Mouse (Mus musculus) forebrain, embryonic 14.5 days (tissue): ENCODE data around the gene Mif. TPM values are rescaled to one million over a fixed set of nuclear protein-coding genes. Genes with fewer than 3 reads are reported as not detected.

Experiments used
- ATAC-seq: fragments of 200-750 bp; cut with Nextera tagmentation; 2 replicates; pipeline ENCODE4 v1.8.0; 2017; ENCODE audit warnings: mild to moderate bottlenecking, moderate library complexity
- DNase-seq: peaks from one replicate; pipeline ENCODE4 v3.0.0-alpha.2; 2015; ENCODE audit warnings: low spot score
- H3K27ac ChIP-seq: fragments of 300-500 bp; sonication (generic); 2 replicates; pipeline ENCODE4 v1.5.1; 2014; ENCODE audit warnings: low read depth, mild to moderate bottlenecking, control low read depth, low read length, moderate library complexity
- H3K27me3 ChIP-seq: fragments of 300-500 bp; sonication (generic); replicated peaks from 2 replicates; pipeline ENCODE4 v1.6.1; 2014; ENCODE audit warnings: low read length, control low read depth, mixed read lengths; ENCODE audit not compliant: control insufficient read depth, insufficient read depth
- H3K36me3 ChIP-seq: fragments of 300-500 bp; sonication (generic); 2 replicates; pipeline ENCODE4 v1.6.1; 2014; ENCODE audit warnings: low read length, control low read depth; ENCODE audit not compliant: control insufficient read depth, insufficient read depth
- H3K4me1 ChIP-seq: fragments of 300-500 bp; sonication (generic); 2 replicates; pipeline ENCODE4 v1.6.1; 2014; ENCODE audit warnings: antibody characterized with exemption, low read length, control low read depth; ENCODE audit not compliant: control insufficient read depth, insufficient read depth
- H3K4me2 ChIP-seq: fragments of 300-500 bp; sonication (generic); 2 replicates; pipeline ENCODE4 v1.6.1; 2014; ENCODE audit warnings: mild to moderate bottlenecking, control low read depth, low read length
- H3K4me3 ChIP-seq: fragments of 300-500 bp; sonication (generic); 2 replicates; pipeline ENCODE4 v1.5.1; 2014; ENCODE audit warnings: low read depth, low read length, control low read depth
- H3K9ac ChIP-seq: fragments of 300-500 bp; sonication (generic); 2 replicates; pipeline ENCODE4 v1.6.1; 2014; ENCODE audit warnings: mild to moderate bottlenecking, low read length, control low read depth, moderate library complexity
- H3K9me3 ChIP-seq: fragments of 300-500 bp; sonication (generic); replicated peaks from 2 replicates; pipeline ENCODE4 v1.6.1; 2016; ENCODE audit warnings: low read length, control low read depth, mixed read lengths; ENCODE audit not compliant: control insufficient read depth
- WGBS: fragments of 180-500 bp; shearing (Covaris S2); extraction: QIAGEN DNeasy Blood & Tissue Kit; methylation state at CpG from one replicate; pipeline ENCODE4 v1.1.7; 2014; 5-methylcytosine and 5-hydroxymethylcytosine counted together
- polyA plus RNA-seq: library from polyadenylated mRNA; unstranded; fragments of >200 nt; fragmentation: Nextera tagmentation; extraction: Ambion mirVana; gene quantifications from 2 replicates; pipeline ENCODE4 v1.2.1, GENCODE M21; 2014

Mif gene
- polyA plus RNA-seq, 1 experiment from 2014 or later: 2,306 TPM

- ATAC-seq (peak; percentile 37; the same call in 1 of the 2 replicates), DNase-seq (peak; percentile 52)
- H3K4me2 ChIP-seq: no peak overlapping the region
- H3K27me3 ChIP-seq: no peaks in the 10 kb centered on the region; the same call in 1 of the 2 replicates
- no peak overlapping the region for H3K9ac ChIP-seq
- no peak overlapping the region for H3K27ac ChIP-seq
- H3K36me3 ChIP-seq: no peaks in the 10 kb centered on the region
- no peaks in the 10 kb centered on the region for H3K4me1 ChIP-seq
- no peak overlapping the region for H3K4me3 ChIP-seq
- H3K9me3 ChIP-seq: no peaks in the 10 kb centered on the region
Observed at GRCm38 (mm10) chr10:75828500-75828931, 31.5 kb downstream of the Mif start.

- H3K4me1 ChIP-seq: no peaks in the 10 kb centered on the region
- H3K9me3 ChIP-seq: no peaks in the 10 kb centered on the region
- H3K27me3 ChIP-seq: no peaks in the 10 kb centered on the region; the same call in 1 of the 2 replicates
- H3K27ac ChIP-seq: no peak overlapping the region
- H3K4me2 ChIP-seq: no peak overlapping the region
- DNase-seq (no peak), ATAC-seq (no peak)
- H3K9ac ChIP-seq: no peak overlapping the region
- H3K4me3 ChIP-seq: no peak overlapping the region
- H3K36me3 ChIP-seq: no peaks in the 10 kb centered on the region
- 95% methylated on average over 4 of the region's 4 CpGs for WGBS
Observed at GRCm38 (mm10) chr10:75827668-75828360, 32.2 kb downstream of the Mif start.

GRCm38 (mm10) chr10:75824530-75824929, 35.5 kb downstream of the Mif start:
- 91% methylated on average over 4 of the region's 4 CpGs for WGBS
- H3K9ac ChIP-seq: no peak overlapping the region
- H3K27me3 ChIP-seq: no peaks in the 10 kb centered on the region

GRCm38 (mm10) chr10:75823782-75824181, 36.3 kb downstream of the Mif start:
- H3K9ac ChIP-seq: no peak overlapping the region
- no peaks in the 10 kb centered on the region for H3K36me3 ChIP-seq
- H3K4me3 ChIP-seq: no peak overlapping the region
- H3K27me3 ChIP-seq: no peaks in the 10 kb centered on the region
- WGBS: 88% methylated on average over 1 of the region's 1 CpGs
- H3K4me1 ChIP-seq: no peaks in the 10 kb centered on the region
- no peak for ATAC-seq
- H3K4me2 ChIP-seq: no peak overlapping the region
- no peak for DNase-seq
- no peaks in the 10 kb centered on the region for H3K9me3 ChIP-seq
- no peak overlapping the region for H3K27ac ChIP-seq

More at GRCm38 (mm10) chr10:75824530-75824929, 35.5 kb downstream of the Mif start:
- no peaks in the 10 kb centered on the region for H3K9me3 ChIP-seq
- no peak overlapping the region for H3K4me2 ChIP-seq
- H3K4me3 ChIP-seq: no peak overlapping the region
- DNase-seq: no peak
- no peaks in the 10 kb centered on the region for H3K36me3 ChIP-seq
- no peak overlapping the region for H3K27ac ChIP-seq
- ATAC-seq: no peak
- H3K4me1 ChIP-seq: no peaks in the 10 kb centered on the region

- Histone ChIP-seq H3K4me1 (no peaks in the 10 kb centered on the region), H3K27ac (no peak within 1 kb of the TSS), H3K4me3 (no peak within 1 kb of the TSS), H3K9ac (no peak within 1 kb of the TSS), H3K9me3 (no peaks in the 10 kb centered on the region), H3K27me3 (no peaks in the 10 kb centered on the region), H3K36me3 (no peaks in the 10 kb centered on the region), H3K4me2 (no peak within 1 kb of the TSS)
- 93% methylated on average over 2 of the region's 2 CpGs for WGBS
- DNase-seq (no peak), ATAC-seq (no peak)
Observed at GRCm38 (mm10) chr10:75822443-75822842, 37.6 kb downstream of the Mif start, which contains the start of gene Gstt4. Gene Gstt4 (minus strand): TSS chr10:75822543.

GRCm38 (mm10) chr10:75819882-75820281, 40.2 kb downstream of the Mif start:
- 82% methylated on average over 5 of the region's 5 CpGs for WGBS
- H3K4me1 ChIP-seq: no peaks in the 10 kb centered on the region
- ATAC-seq: no peak
- H3K4me2 ChIP-seq: no peak overlapping the region
- H3K27ac ChIP-seq: no peak overlapping the region
- H3K27me3 ChIP-seq: no peaks in the 10 kb centered on the region
- no peak for DNase-seq
- no peak overlapping the region for H3K4me3 ChIP-seq
- no peaks in the 10 kb centered on the region for H3K9me3 ChIP-seq
- H3K9ac ChIP-seq: no peak overlapping the region
- no peaks in the 10 kb centered on the region for H3K36me3 ChIP-seq

- no peaks in the 10 kb centered on the region for H3K4me1 ChIP-seq
- no peak for ATAC-seq
- 66% methylated on average over 10 of the region's 10 CpGs for WGBS
- H3K9me3 ChIP-seq: no peaks in the 10 kb centered on the region
- H3K9ac ChIP-seq: no peak overlapping the region
- DNase-seq: no peak
- H3K4me3 ChIP-seq: no peak overlapping the region
- H3K4me2 ChIP-seq: no peak overlapping the region
- no peaks in the 10 kb centered on the region for H3K36me3 ChIP-seq
- no peak overlapping the region for H3K27ac ChIP-seq
- no peaks in the 10 kb centered on the region for H3K27me3 ChIP-seq
Observed at GRCm38 (mm10) chr10:75818641-75819040, 41.4 kb downstream of the Mif start.

Other genes with a start within 250 kb of the Mif start
- gene Susd2, start 216.2 kb downstream of the Mif start, polyA plus RNA-seq: 1.3 TPM in 2 replicates
- gene Cabin1, start 95.9 kb downstream of the Mif start, polyA plus RNA-seq: 32.0 and 40.5 TPM in 2 replicates
- gene Ddt, start 86.8 kb downstream of the Mif start, polyA plus RNA-seq: 65.1 and 79.7 TPM in 2 replicates
- gene Gm20441, start 79.3 kb downstream of the Mif start, polyA plus RNA-seq: 0.34 TPM in 1 of 2 replicates, not detected in the other
- gene Gstt3, start 78.8 kb downstream of the Mif start, polyA plus RNA-seq: 0.67 and 1.2 TPM in 2 replicates
- 11.5 and 13.0 TPM in 2 replicates for gene Gstt1, start 61.7 kb downstream of the Mif start, polyA plus RNA-seq
- not detected in 2 replicates for gene Gstt4, start 37.7 kb downstream of the Mif start, polyA plus RNA-seq
- 4.1 and 6.0 TPM in 2 replicates for gene Gstt2, start 22.8 kb downstream of the Mif start, polyA plus RNA-seq
- 1.6 and 1.7 TPM in 2 replicates for gene Derl3, start 33.2 kb upstream of the Mif start, polyA plus RNA-seq
- gene Smarcb1, start 61.4 kb upstream of the Mif start, polyA plus RNA-seq: 253 and 292 TPM in 2 replicates
- 32.7 TPM in 2 replicates for gene Chchd10, start 72.9 kb upstream of the Mif start, polyA plus RNA-seq
- gene Mmp11, start 76.3 kb upstream of the Mif start, polyA plus RNA-seq: 19.4 and 25.1 TPM in 2 replicates
- gene Gm867, start 80.4 kb upstream of the Mif start, polyA plus RNA-seq: not detected in 2 replicates
- gene Vpreb3, start 82.8 kb upstream of the Mif start, polyA plus RNA-seq: 0.63 TPM in 1 of 2 replicates, not detected in the other
- gene Gm5134, start 94.3 kb upstream of the Mif start, polyA plus RNA-seq: not detected in 2 replicates
- gene Zfp280b, start 172.4 kb upstream of the Mif start, polyA plus RNA-seq: 11.7 and 12.2 TPM in 2 replicates